In the genomic region with DNA sequence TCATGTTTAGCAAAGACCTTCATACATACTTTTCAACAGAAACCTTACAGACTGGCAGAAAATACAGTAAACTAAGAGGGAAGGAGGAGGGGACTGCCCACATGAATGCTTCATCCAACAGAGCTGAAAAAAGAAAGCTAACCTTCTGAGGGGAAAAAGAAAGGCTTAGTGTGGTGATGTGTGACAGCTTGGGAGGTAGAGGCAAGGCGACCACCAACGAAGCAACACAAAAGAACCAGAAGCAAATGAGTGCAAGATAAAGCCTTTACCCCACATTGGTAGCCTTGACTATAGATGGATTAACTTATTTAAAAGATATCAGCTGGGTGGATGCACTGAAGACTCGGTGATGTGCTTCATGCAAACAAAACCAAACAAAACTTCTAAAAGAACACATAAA, we compare ENCODE assay signal across 26 mouse cellular contexts. TPM values are rescaled to one million over a fixed set of nuclear protein-coding genes. Genes with fewer than 3 reads are reported as not detected.
DNase-seq lines count a peak whose midpoint lies in the region; ATAC-seq lines count a peak whose summit lies in the region.
"Had no signal": no experiment of that assay in that cellular context is flagged by ENCODE, and none has a peak within 500 bp of the region (broad histone marks: within the 10 kb centered on the region; RNA-seq: fewer than 3 reads in every experiment).

No protein-coding gene starts in this region.

- H3K36me3 ChIP-seq in forebrain, embryonic 12.5 days (replicated peaks), result no peaks in the 10 kb centered on the region
- H3K36me3 ChIP-seq in forebrain, embryonic 15.5 days, result no peaks in the 10 kb centered on the region
- no peaks in the 10 kb centered on the region for H3K36me3 ChIP-seq in midbrain, embryonic 10.5 days
- no peaks in the 10 kb centered on the region for H3K36me3 ChIP-seq in midbrain, embryonic 16.5 days (ENCODE audit: control insufficient read depth, insufficient read depth, low read length)
- no peaks in the 10 kb centered on the region for H3K36me3 ChIP-seq in embryonic facial prominence, embryonic 10.5 days (replicated peaks)
- H3K36me3 ChIP-seq in liver, embryonic 15.5 days (replicated peaks), result no peaks in the 10 kb centered on the region
- H3K36me3 ChIP-seq: embryonic facial prominence, embryonic 12.5 days; heart, embryonic 13.5 days; neural tube, embryonic 15.5 days had no signal

- H3K9ac ChIP-seq in forebrain, embryonic 12.5 days, result no peak overlapping the region
- H3K9ac ChIP-seq in forebrain, embryonic 15.5 days (replicated peaks), result no peak overlapping the region
- no peak overlapping the region for H3K9ac ChIP-seq in midbrain, embryonic 16.5 days (ENCODE audit: low read depth, low read length)
- no peak overlapping the region for H3K9ac ChIP-seq in liver, embryonic 15.5 days
- H3K9ac ChIP-seq: embryonic facial prominence, embryonic 12.5 days; heart, embryonic 13.5 days; lung, embryonic 14.5 days; neural tube, embryonic 15.5 days had no signal

- H3K4me3 ChIP-seq in forebrain, embryonic 12.5 days (replicated peaks), result no peak overlapping the region
- H3K4me3 ChIP-seq in forebrain, embryonic 15.5 days, result no peak overlapping the region
- no peak overlapping the region for H3K4me3 ChIP-seq in midbrain, embryonic 10.5 days
- H3K4me3 ChIP-seq in midbrain, embryonic 16.5 days (ENCODE audit: low read depth, low read length), result no peak overlapping the region
- no peak overlapping the region for H3K4me3 ChIP-seq in embryonic facial prominence, embryonic 10.5 days
- no peak overlapping the region for H3K4me3 ChIP-seq in liver, embryonic 15.5 days (replicated peaks)
- H3K4me3 ChIP-seq: embryonic facial prominence, embryonic 12.5 days; heart, embryonic 13.5 days; neural tube, embryonic 15.5 days had no signal

- peaks cover 8% of the 10 kb centered on the region for H3K4me1 ChIP-seq in forebrain, embryonic 12.5 days
- no peaks in the 10 kb centered on the region for H3K4me1 ChIP-seq in forebrain, embryonic 15.5 days
- peaks cover 32% of the 10 kb centered on the region for H3K4me1 ChIP-seq in midbrain, embryonic 10.5 days
- no peaks in the 10 kb centered on the region for H3K4me1 ChIP-seq in midbrain, embryonic 16.5 days (ENCODE audit: control insufficient read depth, insufficient read depth, low read length)
- H3K4me1 ChIP-seq in embryonic facial prominence, embryonic 10.5 days, result peaks cover 29% of the 10 kb centered on the region
- no peaks in the 10 kb centered on the region for H3K4me1 ChIP-seq in liver, embryonic 15.5 days (replicated peaks)
- H3K4me1 ChIP-seq: heart, embryonic 13.5 days; neural tube, embryonic 15.5 days had no signal

- DNase-seq in midbrain, embryonic 10.5 days (ENCODE audit: low spot score), result peak; percentile 65
- no peak for DNase-seq in embryonic facial prominence, embryonic 10.5 days (ENCODE audit: low spot score)
- no peak for DNase-seq in frontal cortex, postnatal 36 days (ENCODE audit: low spot score in 2 of 2)
- DNase-seq: adrenal gland, postnatal 25 days; cerebellum, adult 2 months; cerebellum, postnatal 14 days; gastrocnemius, postnatal 10 days; heart, postnatal 10 days; kidney, adult 8-10 months; layer of hippocampus, postnatal 36 days; left cerebral cortex, postnatal 4 days; lung, embryonic 14.5 days; lung, postnatal 14 days; right cerebral cortex, adult 18-20 months; spleen, adult 18-20 months; thymus, postnatal 14 days had no signal

- H3K27ac ChIP-seq in forebrain, embryonic 12.5 days, result peak overlapping the region; percentile 36; the same call in 1 of the 2 replicates
- H3K27ac ChIP-seq in forebrain, embryonic 15.5 days (replicated peaks), result no peak overlapping the region
- H3K27ac ChIP-seq in midbrain, embryonic 10.5 days (replicated peaks), result peak overlapping the region; percentile 53
- H3K27ac ChIP-seq in midbrain, embryonic 16.5 days (ENCODE audit: low read length), result no peak overlapping the region
- peak overlapping the region; percentile 26 for H3K27ac ChIP-seq in embryonic facial prominence, embryonic 10.5 days (replicated peaks)
- H3K27ac ChIP-seq in liver, embryonic 15.5 days (replicated peaks), result 0 out of 2 replicates have a peak overlapping the region, but pooled peaks have one; percentile 31
- H3K27ac ChIP-seq: embryonic facial prominence, embryonic 12.5 days; heart, embryonic 13.5 days; kidney, postnatal 0 days; neural tube, embryonic 15.5 days had no signal

- no peaks in the 10 kb centered on the region for H3K9me3 ChIP-seq in forebrain, embryonic 12.5 days
- H3K9me3 ChIP-seq in forebrain, embryonic 15.5 days, result no peaks in the 10 kb centered on the region
- H3K9me3 ChIP-seq in midbrain, embryonic 10.5 days (replicated peaks), result no peaks in the 10 kb centered on the region
- H3K9me3 ChIP-seq in midbrain, embryonic 16.5 days (replicated peaks; ENCODE audit: control insufficient read depth, low read length, poor library complexity, severe bottlenecking), result no peaks in the 10 kb centered on the region
- H3K9me3 ChIP-seq in embryonic facial prominence, embryonic 10.5 days, result no peaks in the 10 kb centered on the region
- no peaks in the 10 kb centered on the region for H3K9me3 ChIP-seq in liver, embryonic 15.5 days (replicated peaks)
- H3K9me3 ChIP-seq: embryonic facial prominence, embryonic 12.5 days; heart, embryonic 13.5 days; neural tube, embryonic 15.5 days had no signal

- H3K27me3 ChIP-seq in forebrain, embryonic 12.5 days, result no peaks in the 10 kb centered on the region
- no peaks in the 10 kb centered on the region for H3K27me3 ChIP-seq in forebrain, embryonic 15.5 days
- H3K27me3 ChIP-seq in midbrain, embryonic 10.5 days (ENCODE audit: low read depth, poor library complexity, severe bottlenecking), result no peaks in the 10 kb centered on the region
- H3K27me3 ChIP-seq in midbrain, embryonic 16.5 days (ENCODE audit: control insufficient read depth, insufficient read depth, low read depth, low read length), result no peaks in the 10 kb centered on the region
- no peaks in the 10 kb centered on the region for H3K27me3 ChIP-seq in embryonic facial prominence, embryonic 10.5 days (replicated peaks; ENCODE audit: low read depth, poor library complexity, severe bottlenecking)
- H3K27me3 ChIP-seq in liver, embryonic 15.5 days, result no peaks in the 10 kb centered on the region
- H3K27me3 ChIP-seq: embryonic facial prominence, embryonic 12.5 days; heart, embryonic 13.5 days; neural tube, embryonic 15.5 days had no signal

- no peak overlapping the region for H3K4me2 ChIP-seq in forebrain, embryonic 12.5 days
- H3K4me2 ChIP-seq in forebrain, embryonic 15.5 days (replicated peaks), result no peak overlapping the region
- no peak overlapping the region for H3K4me2 ChIP-seq in midbrain, embryonic 16.5 days (ENCODE audit: low read length)
- H3K4me2 ChIP-seq in liver, embryonic 15.5 days, result peak overlapping the region; percentile 29; the same call in 1 of the 2 replicates
- H3K4me2 ChIP-seq: embryonic facial prominence, embryonic 12.5 days; heart, embryonic 13.5 days; lung, embryonic 14.5 days; neural tube, embryonic 15.5 days had no signal

- ATAC-seq in forebrain, embryonic 12.5 days (ENCODE audit: low FRiP score), result peak; percentile 65
- no peak for ATAC-seq in forebrain, embryonic 15.5 days (replicated peaks)
- no peak for ATAC-seq in midbrain, embryonic 16.5 days
- no peak for ATAC-seq in liver, embryonic 15.5 days (ENCODE audit: insufficient read depth)
- ATAC-seq: CD4-positive, CD25-positive, alpha-beta regulatory T cell, adult 4 months; intestine, embryonic 16.5 days had no signal

- WGBS in forebrain, embryonic 12.5 days, result 6% methylated on average over 3 of the region's 3 CpGs
- 4% methylated on average over 3 of the region's 3 CpGs for WGBS in forebrain, embryonic 15.5 days
- 25% methylated on average over 3 of the region's 3 CpGs for WGBS in midbrain, embryonic 10.5 days
- 8% methylated on average over 3 of the region's 3 CpGs for WGBS in midbrain, embryonic 16.5 days
- 41% methylated on average over 3 of the region's 3 CpGs for WGBS in embryonic facial prominence, embryonic 10.5 days
- WGBS in liver, embryonic 15.5 days (ENCODE audit: insufficient replicate concordance), result 57% methylated on average over 3 of the region's 3 CpGs

RNA-seq across cellular contexts. Expression of gene Ppp1r9a, which starts 53.0 kb away (rescaled TPM):
- 28.6 and 30.5 TPM in 2 replicates for polyA plus RNA-seq in forebrain, embryonic 12.5 days (2016; fragmentation: Nextera tagmentation; extraction: Ambion mirVana)
- polyA plus RNA-seq in forebrain, embryonic 15.5 days (2015; fragmentation: Nextera tagmentation; extraction: Ambion mirVana), result 36.4 and 43.8 TPM in 2 replicates
- polyA plus RNA-seq in midbrain, embryonic 10.5 days (2016; fragmentation: Nextera tagmentation; extraction: Ambion mirVana), result 17.6 and 18.7 TPM in 2 replicates
- polyA plus RNA-seq in midbrain, embryonic 16.5 days (2015; fragmentation: Nextera tagmentation; extraction: Ambion mirVana), result 37.4 and 45.4 TPM in 2 replicates
- polyA plus RNA-seq in embryonic facial prominence, embryonic 10.5 days (2016; fragmentation: Nextera tagmentation; extraction: Ambion mirVana), result 15.3 and 17.8 TPM in 2 replicates
- 3.0 and 3.5 TPM in 2 replicates for polyA plus RNA-seq in liver, embryonic 15.5 days (2015; fragmentation: Nextera tagmentation; extraction: Ambion mirVana)

Comparison
In these comparisons a context has a peak if more than half of its experiments do, and no peak if none do; other contexts are left out.
1. H3K27ac ChIP-seq: peak in forebrain, embryonic 12.5 days (single experiment), midbrain, embryonic 10.5 days (single experiment), embryonic facial prominence, embryonic 10.5 days (single experiment) and liver, embryonic 15.5 days (single experiment); none in forebrain, embryonic 15.5 days (single experiment) and midbrain, embryonic 16.5 days (single experiment).